Comparison of ENCODE assay signal across 8 mouse cellular contexts in the genomic region with DNA sequence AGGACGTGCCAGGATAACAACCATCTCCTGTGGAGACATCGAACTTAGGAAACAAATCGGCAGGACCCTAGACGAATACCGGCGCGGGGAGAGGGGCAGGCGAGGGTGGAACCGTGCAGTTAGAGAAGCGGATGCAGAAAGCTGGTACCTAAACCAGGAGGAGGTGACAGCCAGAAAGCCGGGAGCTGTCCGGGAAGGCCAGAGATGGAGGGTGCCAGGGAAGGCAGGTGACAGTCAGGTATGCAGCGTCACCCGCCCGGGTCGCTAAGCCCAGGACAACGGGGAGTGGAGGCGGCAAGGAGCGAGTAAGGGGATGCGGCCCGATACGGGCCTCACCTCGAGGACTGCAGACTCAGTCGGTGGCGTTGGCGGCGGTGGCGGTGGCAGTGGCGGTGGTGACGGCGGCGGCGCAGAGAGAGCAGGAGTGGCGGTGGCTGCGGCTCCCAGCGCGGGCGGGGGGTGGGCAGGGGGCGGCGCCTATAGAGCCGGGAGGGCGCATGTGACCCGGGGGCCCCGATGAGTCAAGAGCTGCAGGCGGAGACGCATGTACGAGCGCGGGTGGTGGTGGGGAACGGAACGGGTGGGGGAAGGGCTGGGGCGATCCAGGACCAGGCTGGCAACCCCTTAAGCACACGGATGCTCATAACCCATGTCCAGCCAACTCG. TPM values are rescaled to one million over a fixed set of nuclear protein-coding genes. Genes with fewer than 3 reads are reported as not detected.
DNase-seq lines count a peak whose midpoint lies in the region; ATAC-seq and TF ChIP-seq lines count a peak whose summit lies in the region.

A gene (minus strand): TSS at position 573 of the 665 bp plus-strand sequence.

- TF ChIP-seq CTCF in forebrain, postnatal 0 days (IDR thresholded peaks at IDR 0.05; ENCODE audit: low read depth), result no peak

- 1% methylated on average over 50 of the region's 54 CpGs for WGBS in forebrain, postnatal 0 days
- 1% methylated on average over 48 of the region's 54 CpGs for WGBS in limb, embryonic 13.5 days

- DNase-seq in ovary, postnatal 14 days (ENCODE audit: low spot score), result peak; percentile 27
- DNase-seq in ovary, postnatal 36 days (ENCODE audit: low spot score), result no peak
- DNase-seq in cerebellum, adult 11-12 months, result peak; percentile 86
- DNase-seq in forebrain, postnatal 0 days, result peak; percentile 87
- DNase-seq in induced T-regulatory cell, adult 2 months (ENCODE audit: low read depth), result peak; percentile 75
- peak; percentile 81 for DNase-seq in thymus, postnatal 14 days

- H3K36me3 ChIP-seq in forebrain, postnatal 0 days (ENCODE audit: insufficient read depth), result no peaks in the 10 kb centered on the region; the same call in 1 of the 2 replicates
- H3K36me3 ChIP-seq in limb, embryonic 13.5 days, result no peaks in the 10 kb centered on the region

- no peaks in the 10 kb centered on the region for H3K9me3 ChIP-seq in forebrain, postnatal 0 days (ENCODE audit: low read length)
- H3K9me3 ChIP-seq in limb, embryonic 13.5 days, result no peaks in the 10 kb centered on the region

- peak; percentile 94 for ATAC-seq in forebrain, postnatal 0 days
- ATAC-seq in limb, embryonic 13.5 days (ENCODE audit: low FRiP score, low read depth), result peak; percentile 67
- peak; percentile 13; the same call in 1 of the 2 replicates for ATAC-seq in monocyte, adult 5-6 weeks (replicated peaks; ENCODE audit: insufficient number of reproducible peaks, low FRiP score, low TSS enrichment, poor library complexity, severe bottlenecking)

- H3K4me1 ChIP-seq in forebrain, postnatal 0 days (ENCODE audit: insufficient read depth), result 0 out of 2 replicates have a peak, but pooled peaks cover 5% of the 10 kb centered on the region
- peaks cover 23% of the 10 kb centered on the region for H3K4me1 ChIP-seq in limb, embryonic 13.5 days

- H3K27me3 ChIP-seq in forebrain, postnatal 0 days (ENCODE audit: insufficient read depth, low read length), result no peaks in the 10 kb centered on the region
- peaks cover 49% of the 10 kb centered on the region for H3K27me3 ChIP-seq in limb, embryonic 13.5 days

- peak within 1 kb of the TSS; percentile 76 for H3K4me2 ChIP-seq in forebrain, postnatal 0 days (ENCODE audit: low read depth)
- H3K4me2 ChIP-seq in limb, embryonic 13.5 days (replicated peaks), result peak within 1 kb of the TSS; percentile 90

- peak within 1 kb of the TSS; percentile 54 for H3K4me3 ChIP-seq in forebrain, postnatal 0 days (ENCODE audit: low read depth, low read length)
- peak within 1 kb of the TSS; percentile 60 for H3K4me3 ChIP-seq in limb, embryonic 13.5 days

- H3K9ac ChIP-seq in forebrain, postnatal 0 days, result peak within 1 kb of the TSS; percentile 67
- peak within 1 kb of the TSS; percentile 74 for H3K9ac ChIP-seq in limb, embryonic 13.5 days

- H3K27ac ChIP-seq in forebrain, postnatal 0 days (ENCODE audit: low read depth, low read length), result peak within 1 kb of the TSS; percentile 47
- no peak within 1 kb of the TSS for H3K27ac ChIP-seq in limb, embryonic 13.5 days

RNA-seq across cellular contexts. Expression of the gene that starts here (rescaled TPM):
- 130 and 148 TPM in 2 replicates for total RNA-seq in forebrain, postnatal 0 days (2014; rRNA removed)
- 88.5 and 113 TPM in 2 replicates for polyA plus RNA-seq in forebrain, postnatal 0 days (2015; fragmentation: Nextera tagmentation; extraction: Ambion mirVana)
- 7.2 and 7.7 TPM in 2 replicates for polyA plus RNA-seq in limb, embryonic 13.5 days (2015; fragmentation: Nextera tagmentation; extraction: Ambion mirVana)
- not detected in 3 replicates for total RNA-seq in monocyte, adult 5-6 weeks (2017)

Comparison
In these comparisons a context has a peak if more than half of its experiments do, and no peak if none do; other contexts are left out.
1. RNA of the gene that starts here (total RNA-seq): 130 to 148 TPM in forebrain, postnatal 0 days; not detected in monocyte, adult 5-6 weeks; every median in the first group is over 100 times any median in the second.
2. RNA of the gene that starts here (polyA plus RNA-seq): 88.5 to 113 TPM in forebrain, postnatal 0 days; 7.2 to 7.7 TPM in limb, embryonic 13.5 days; every median in the first group is over 10 times any median in the second.
3. Peak in ATAC-seq in monocyte, adult 5-6 weeks; RNA of the gene not detected or under 1 TPM.
4. ATAC-seq: peak in every context shown above with its lines; median percentile 94 in forebrain, postnatal 0 days; 67 in limb, embryonic 13.5 days; 13 in monocyte, adult 5-6 weeks.